Mouse (Mus musculus) bone marrow, adult 2 months (tissue): Measurements from ENCODE around the gene Grhpr. TPM values are rescaled to one million over a fixed set of nuclear protein-coding genes. Genes with fewer than 3 reads are reported as not detected.
A peak's percentile ranks its signal among the peaks of the same experiment; 100 is the strongest.
"Not testable (repeated sequence)": the region's sequence is repeated elsewhere in the genome, so short reads cannot be mapped to it uniquely, and the experiment has no call there.

Source experiments
- H3K27ac ChIP-seq: fragments of 200-500 bp; 2 replicates; pipeline ENCODE4 v1.5.1; 2012; ENCODE audit warnings: low read depth, mild to moderate bottlenecking, control low read depth, inconsistent platforms, low read length; ENCODE audit not compliant: control insufficient read depth, poor library complexity, insufficient read depth
- H3K4me1 ChIP-seq: fragments of 200-500 bp; 2 replicates; pipeline ENCODE4 v1.6.1; 2011; ENCODE audit warnings: low read length; ENCODE audit not compliant: control insufficient read depth, insufficient read depth
- H3K4me3 ChIP-seq: fragments of 200-500 bp; replicated peaks from 2 replicates; pipeline ENCODE3; 2011; ENCODE audit warnings: mild to moderate bottlenecking, low read depth, low read length, control low read depth; ENCODE audit not compliant: control insufficient read depth
- CTCF ChIP-seq: fragments of 200-500 bp; IDR thresholded peaks from 2 replicates; pipeline ENCODE4 v1.5.1; 2011; ENCODE audit warnings: low read length, control low read depth; ENCODE audit not compliant: control insufficient read depth, insufficient read depth
- POLR2A ChIP-seq: fragments of 200-500 bp; IDR thresholded peaks from 2 replicates; pipeline ENCODE4 v1.6.1; 2011; ENCODE audit warnings: low read depth, mild to moderate bottlenecking, control low read depth, low read length, borderline replicate concordance; ENCODE audit not compliant: control insufficient read depth
- WGBS: fragments of 180-500 bp; shearing (Covaris S2); methylation state at CpG from one replicate; pipeline ENCODE4 v1.1.7; 2018; 5-methylcytosine and 5-hydroxymethylcytosine counted together
- polyA plus RNA-seq: library from polyadenylated mRNA; stranded (reverse); fragments of >200 nt; gene quantifications from 2 replicates; pipeline ENCODE4 v1.2.4, GENCODE M21; 2011; ENCODE audit warnings: low replicate concordance; ENCODE audit not compliant: missing spikeins, insufficient read depth, insufficient read length

Gene Grhpr
- polyA plus RNA-seq, 1 experiment, result 8.7 TPM

- Histone ChIP-seq H3K4me3 (no peak overlapping the region), H3K27ac (no peak overlapping the region), H3K4me1 (no peaks in the 10 kb centered on the region)
- WGBS, result 84% methylated on average over 10 of the region's 10 CpGs
- TF ChIP-seq CTCF, result 0 out of 2 replicates have a peak, but pooled peaks have one; percentile 8
- TF ChIP-seq POLR2A, result no peak
Observed at GRCm38 (mm10) chr4:44976921-44977710, 4.1 kb upstream of the Grhpr start.

DNA sequence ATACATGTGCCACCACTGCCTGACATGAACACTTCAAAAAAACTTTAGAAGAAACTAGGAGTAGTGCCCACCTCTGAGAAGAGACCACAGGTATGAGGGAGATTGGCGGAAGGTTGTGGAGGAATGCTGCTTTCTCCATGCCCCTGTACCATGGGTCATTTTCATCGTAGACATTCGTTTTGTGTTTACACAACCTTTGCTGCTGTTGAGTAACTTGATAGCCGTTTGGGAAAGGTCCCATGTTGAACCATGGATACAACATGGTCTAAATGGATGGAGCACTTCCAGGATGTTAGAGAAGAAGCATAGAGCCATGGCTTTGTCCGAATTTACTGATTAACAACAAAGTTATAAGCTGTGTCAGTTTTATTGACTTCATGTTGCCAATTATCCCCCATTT, 3.0 kb upstream of the Grhpr start:
- TF ChIP-seq POLR2A, result no peak
- TF ChIP-seq CTCF, result no peak
- 79% methylated on average over 5 of the region's 5 CpGs for WGBS
- Histone ChIP-seq H3K27ac (no peak overlapping the region), H3K4me1 (no peaks in the 10 kb centered on the region; the same call in 1 of the 2 replicates), H3K4me3 (no peak overlapping the region)

- Histone ChIP-seq H3K27ac (no peak overlapping the region), H3K4me1 (no peaks in the 10 kb centered on the region; the same call in none of the 2 replicates), H3K4me3 (no peak overlapping the region)
- TF ChIP-seq CTCF, result no peak
- no peak for TF ChIP-seq POLR2A
- 53% methylated on average over 7 of the region's 7 CpGs for WGBS
Observed at GRCm38 (mm10) chr4:44979794-44980338, 1.3 kb upstream of the Grhpr start.

GRCm38 (mm10) chr4:44981974-44982287, 736 bp downstream of the Grhpr start:
- no peak overlapping the region for H3K27ac ChIP-seq
- H3K4me3 ChIP-seq, result peak overlapping the region; percentile 86
- TF ChIP-seq CTCF, result no peak
- TF ChIP-seq POLR2A, result no peak
- H3K4me1 ChIP-seq, result no peaks in the 10 kb centered on the region; the same call in none of the 2 replicates
- WGBS, result 50% methylated on average over 5 of the region's 5 CpGs

- Histone ChIP-seq H3K27ac (no peak overlapping the region), H3K4me1 (no peaks in the 10 kb centered on the region; the same call in none of the 2 replicates), H3K4me3 (no peak overlapping the region)
- 76% methylated on average over 11 of the region's 11 CpGs for WGBS
- TF ChIP-seq CTCF (no peak), POLR2A (no peak)
Observed at GRCm38 (mm10) chr4:44982440-44983130, 1.4 kb downstream of the Grhpr start.

DNA sequence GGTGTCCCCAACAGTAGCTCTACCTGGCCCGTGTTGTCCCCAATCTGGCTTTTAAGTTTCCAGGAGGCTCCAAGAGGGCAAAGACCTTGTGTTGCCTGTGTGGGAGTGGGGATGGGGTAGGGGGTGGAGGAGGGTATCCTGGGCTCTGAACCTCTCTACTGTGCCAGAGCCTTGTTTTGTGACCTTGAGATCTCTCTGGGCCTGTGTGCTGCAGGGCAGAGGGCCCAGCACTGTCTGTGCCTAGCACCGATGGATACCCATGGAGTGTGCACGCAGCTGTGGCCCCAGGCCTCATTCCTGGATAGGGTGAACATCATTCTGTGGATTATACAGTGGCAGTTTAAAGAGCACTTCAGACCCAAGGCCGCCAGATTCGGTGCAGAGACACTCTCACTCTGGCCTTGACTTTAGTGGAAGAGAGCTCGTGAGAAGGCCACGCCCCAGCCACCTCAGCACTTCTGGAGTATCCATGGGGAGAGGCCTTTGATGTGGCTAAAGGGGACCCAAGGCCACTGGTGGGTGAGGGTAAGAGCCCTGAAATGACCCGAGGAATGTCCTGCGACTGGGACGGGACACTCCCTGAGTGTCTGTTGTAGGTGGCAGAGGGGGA, 2.0 kb downstream of the Grhpr start:
- H3K4me1 ChIP-seq, result no peaks in the 10 kb centered on the region; the same call in none of the 2 replicates
- H3K4me3 ChIP-seq, result no peak overlapping the region
- 78% methylated on average over 10 of the region's 10 CpGs for WGBS
- H3K27ac ChIP-seq, result no peak overlapping the region
- no peak for TF ChIP-seq CTCF
- no peak for TF ChIP-seq POLR2A

DNA sequence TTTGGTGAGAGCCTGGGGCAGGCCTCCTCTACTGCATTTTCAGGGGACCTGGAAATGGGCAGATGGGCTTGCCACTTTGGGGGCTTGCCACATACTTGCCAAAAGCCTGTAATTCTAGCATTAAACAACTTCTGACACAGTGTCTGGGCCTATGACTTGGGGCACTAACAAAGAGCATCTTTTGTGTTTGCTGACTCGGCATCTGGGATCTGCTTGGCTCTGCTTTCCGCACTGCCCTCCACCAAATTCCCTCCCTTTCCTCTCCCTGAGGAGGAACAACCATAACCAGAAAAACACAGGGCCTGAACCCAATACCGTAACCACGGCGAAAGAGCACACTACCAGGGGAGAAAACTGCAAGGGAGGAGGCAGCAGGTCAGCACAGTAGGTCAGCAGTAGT, 9.4 kb downstream of the Grhpr start:
- Histone ChIP-seq H3K4me1 (no peaks in the 10 kb centered on the region; the same call in 1 of the 2 replicates), H3K27ac (no peak overlapping the region), H3K4me3 (no peak overlapping the region)
- no peak for TF ChIP-seq CTCF
- TF ChIP-seq POLR2A, result no peak
- WGBS, result 94% methylated on average over 5 of the region's 5 CpGs

- not testable (repeated sequence) for H3K27ac ChIP-seq, H3K4me3 ChIP-seq, H3K4me1 ChIP-seq
- WGBS, result 93% methylated on average over 11 of the region's 11 CpGs
Observed at GRCm38 (mm10) chr4:44992330-44992729, 11.1 kb downstream of the Grhpr start.

DNA sequence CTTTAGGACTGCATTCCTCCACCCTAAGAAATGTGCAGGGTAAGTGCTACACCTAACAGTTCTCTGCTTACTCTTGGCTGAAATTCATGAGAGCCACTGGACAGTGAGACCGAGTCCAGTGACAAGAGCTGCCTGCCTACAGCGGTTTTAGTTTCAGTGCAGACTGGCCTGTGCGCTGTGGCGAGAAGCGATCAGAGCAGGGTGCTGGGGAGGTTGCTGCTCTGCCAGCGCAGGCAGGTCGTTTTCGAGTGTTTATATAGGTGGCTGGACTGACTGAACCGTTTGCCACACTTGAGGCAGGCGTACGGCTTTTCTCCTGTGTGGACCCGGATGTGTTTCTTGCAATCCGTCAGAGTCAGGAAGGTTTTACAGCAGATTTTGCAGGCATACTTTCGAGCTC, 12.0 kb downstream of the Grhpr start:
- not testable (repeated sequence) for H3K27ac ChIP-seq, H3K4me1 ChIP-seq, H3K4me3 ChIP-seq
- WGBS, result 93% methylated on average over 14 of the region's 14 CpGs
